Mouse (Mus musculus) hindbrain, embryonic 16.5 days (tissue): ENCODE data around the gene Arpc1b. TPM values are rescaled to one million over a fixed set of nuclear protein-coding genes. Genes with fewer than 3 reads are reported as not detected.
A peak's percentile ranks its signal among the peaks of the same experiment; 100 is the strongest.
"Not testable (repeated sequence)": the region's sequence is repeated elsewhere in the genome, so short reads cannot be mapped to it uniquely, and the experiment has no call there.

Source experiments
- ATAC-seq: fragments of 200-750 bp; cut with Nextera tagmentation; 2 replicates; pipeline ENCODE4 v1.8.0; 2017; ENCODE audit warnings: moderate TSS enrichment, moderate library complexity
- H3K27ac ChIP-seq: fragments of 300-500 bp; sonication (generic); 2 replicates; pipeline ENCODE4 v1.5.1; 2014; ENCODE audit warnings: low read depth, mild to moderate bottlenecking, control low read depth, low read length, moderate library complexity
- H3K27me3 ChIP-seq: fragments of 300-500 bp; sonication (generic); replicated peaks from 2 replicates; pipeline ENCODE4 v1.6.1; 2014; ENCODE audit warnings: low read length; ENCODE audit not compliant: control insufficient read depth, insufficient read depth
- H3K36me3 ChIP-seq: fragments of 300-500 bp; sonication (generic); 2 replicates; pipeline ENCODE4 v1.6.1; 2014; ENCODE audit warnings: mild to moderate bottlenecking, low read length, moderate library complexity, mixed read lengths; ENCODE audit not compliant: control insufficient read depth, insufficient read depth
- H3K4me1 ChIP-seq: fragments of 300-500 bp; sonication (generic); 2 replicates; pipeline ENCODE4 v1.6.1; 2014; ENCODE audit warnings: low read depth, low read length; ENCODE audit not compliant: control insufficient read depth, insufficient read depth
- H3K4me2 ChIP-seq: fragments of 300-500 bp; sonication (generic); 2 replicates; pipeline ENCODE4 v1.6.1; 2014; ENCODE audit warnings: mild to moderate bottlenecking, low read length, control low read depth, moderate library complexity
- H3K4me3 ChIP-seq: fragments of 300-500 bp; sonication (generic); 2 replicates; pipeline ENCODE4 v1.5.1; 2014; ENCODE audit warnings: mild to moderate bottlenecking, low read length, control low read depth, moderate library complexity
- H3K9ac ChIP-seq: fragments of 300-500 bp; sonication (generic); 2 replicates; pipeline ENCODE4 v1.6.1; 2014; ENCODE audit warnings: low read depth, mild to moderate bottlenecking, control low read depth, low read length, moderate library complexity
- H3K9me3 ChIP-seq: fragments of 300-500 bp; sonication (generic); 2 replicates; pipeline ENCODE4 v1.6.1; 2014; ENCODE audit warnings: mild to moderate bottlenecking, low read length, moderate library complexity; ENCODE audit not compliant: control insufficient read depth
- WGBS: fragments of 180-500 bp; shearing (Covaris S2); extraction: QIAGEN DNeasy Blood & Tissue Kit; methylation state at CpG from one replicate; pipeline ENCODE4 v1.1.7; 2014; 5-methylcytosine and 5-hydroxymethylcytosine counted together
- polyA plus RNA-seq: library from polyadenylated mRNA; unstranded; fragments of >200 nt; fragmentation: Nextera tagmentation; extraction: Ambion mirVana; gene quantifications from 2 replicates; pipeline ENCODE4 v1.2.1, GENCODE M21; 2015

The Arpc1b gene
- 72.7 and 84.8 TPM in 2 replicates for polyA plus RNA-seq

DNA sequence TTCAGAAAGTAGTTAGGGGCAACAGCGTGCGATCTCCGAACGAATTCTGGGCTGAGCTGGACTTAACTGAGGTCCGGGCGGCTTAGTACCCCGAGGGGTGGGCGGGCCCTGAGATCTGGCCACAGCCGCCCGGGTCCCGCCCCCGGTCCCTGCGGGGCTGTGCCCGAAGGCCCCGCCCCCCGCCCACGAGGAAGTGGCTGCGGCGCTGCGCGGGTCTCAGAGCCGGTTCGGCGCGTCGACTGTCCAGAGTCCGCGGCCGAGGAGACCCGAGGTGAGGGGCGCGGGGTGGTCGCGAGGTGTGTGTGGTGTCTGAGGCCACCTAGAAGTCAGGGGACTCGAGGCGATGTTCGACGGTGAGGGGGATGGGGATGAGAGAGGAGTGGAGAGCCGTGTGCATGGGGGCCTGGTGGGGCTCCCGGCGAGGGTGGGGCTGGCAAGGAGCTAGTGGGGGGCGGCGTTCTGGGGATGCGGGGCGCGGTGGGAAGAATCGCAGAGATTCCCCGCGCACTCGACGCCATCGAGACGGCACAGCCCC, at the start of gene Arpc1b:
Gene Arpc1b, plus strand, starts transcription at position 145 of the 535 bp plus-strand sequence.
- peak within 1 kb of the TSS; percentile 59 for H3K4me2 ChIP-seq
- peaks cover 9% of the 10 kb centered on the region for H3K4me1 ChIP-seq
- ATAC-seq, result peak; percentile 53
- H3K36me3 ChIP-seq, result peaks cover 10% of the 10 kb centered on the region
- no peaks in the 10 kb centered on the region for H3K9me3 ChIP-seq
- H3K27ac ChIP-seq, result peak within 1 kb of the TSS; percentile 19; the same call in 1 of the 2 replicates
- H3K4me3 ChIP-seq, result peak within 1 kb of the TSS; percentile 43
- under 1% methylated on average over 44 of the region's 53 CpGs for WGBS
- peaks cover 5% of the 10 kb centered on the region; the same call in 1 of the 2 replicates for H3K27me3 ChIP-seq
- peak within 1 kb of the TSS; percentile 65 for H3K9ac ChIP-seq

- Histone ChIP-seq H3K4me1 (no peaks in the 10 kb centered on the region), H3K4me2 (no peak overlapping the region), H3K36me3 (no peaks in the 10 kb centered on the region), H3K27ac (no peak overlapping the region), H3K9ac (no peak overlapping the region), H3K9me3 (no peaks in the 10 kb centered on the region), H3K27me3 (no peaks in the 10 kb centered on the region), H3K4me3 (no peak overlapping the region)
- WGBS, result 83% methylated on average over 1 of the region's 1 CpGs
- no peak for ATAC-seq
Observed at GRCm38 (mm10) chr5:145064765-145065340, 49.2 kb upstream of the Arpc1b start.

DNA sequence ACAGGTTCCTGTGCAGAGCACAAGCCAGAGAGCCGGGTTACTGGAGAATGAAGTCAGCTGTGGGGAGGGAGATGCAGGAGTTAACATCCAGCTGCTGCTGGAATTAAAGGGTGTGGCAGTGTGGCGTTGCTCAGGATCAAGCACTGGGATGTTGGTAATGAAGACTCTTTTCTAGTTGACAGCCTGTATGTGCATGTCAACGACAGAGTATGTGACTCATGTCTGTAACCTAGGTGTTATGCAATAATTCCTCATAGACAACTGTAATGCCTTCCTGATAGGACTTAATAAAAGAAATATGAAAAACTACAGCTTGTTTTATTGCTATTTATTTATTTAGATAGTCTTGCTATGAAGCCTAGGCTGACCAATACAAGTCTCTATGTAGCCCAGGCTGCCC, 45.2 kb upstream of the Arpc1b start:
- no peak for ATAC-seq
- Histone ChIP-seq H3K9me3 (no peaks in the 10 kb centered on the region), H3K27me3 (no peaks in the 10 kb centered on the region), H3K9ac (no peak overlapping the region), H3K36me3 (no peaks in the 10 kb centered on the region), H3K4me1 (no peaks in the 10 kb centered on the region), H3K4me3 (no peak overlapping the region), H3K27ac (no peak overlapping the region), H3K4me2 (no peak overlapping the region)
- WGBS, result 52% methylated on average over 3 of the region's 3 CpGs

DNA sequence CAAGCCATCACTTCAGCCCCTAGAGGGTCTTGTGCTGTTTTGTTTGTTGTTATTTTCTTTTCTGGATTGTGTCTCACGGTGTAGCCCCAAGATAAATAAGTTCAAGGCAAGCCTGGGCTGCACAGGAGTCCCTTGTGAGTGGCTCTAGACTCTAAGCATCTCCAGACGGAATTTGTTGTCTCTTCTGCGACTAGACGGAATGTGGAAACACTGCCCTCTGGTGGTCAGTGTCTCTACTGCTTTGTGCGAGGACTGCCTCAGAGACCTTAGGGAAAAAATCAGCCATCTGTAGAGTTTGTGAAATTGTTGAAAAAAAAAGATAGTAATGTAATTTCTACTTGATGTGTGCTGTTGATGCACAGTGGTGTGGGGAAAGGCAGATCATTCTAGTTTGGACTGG, 44.3 kb upstream of the Arpc1b start:
- Histone ChIP-seq H3K36me3 (no peaks in the 10 kb centered on the region), H3K27me3 (no peaks in the 10 kb centered on the region), H3K4me1 (no peaks in the 10 kb centered on the region), H3K27ac (no peak overlapping the region), H3K9me3 (no peaks in the 10 kb centered on the region), H3K9ac (no peak overlapping the region), H3K4me2 (no peak overlapping the region), H3K4me3 (no peak overlapping the region)
- ATAC-seq, result 0 out of 2 replicates have a peak, but pooled peaks have one; percentile 56
- WGBS, result 2% methylated on average over 5 of the region's 5 CpGs

GRCm38 (mm10) chr5:145071342-145071741, 42.7 kb upstream of the Arpc1b start:
- Histone ChIP-seq H3K9ac (no peak overlapping the region), H3K27ac (no peak overlapping the region), H3K4me3 (no peak overlapping the region), H3K36me3 (no peaks in the 10 kb centered on the region), H3K9me3 (no peaks in the 10 kb centered on the region), H3K4me2 (no peak overlapping the region), H3K27me3 (no peaks in the 10 kb centered on the region), H3K4me1 (no peaks in the 10 kb centered on the region)
- no peak for ATAC-seq
- 54% methylated on average over 6 of the region's 6 CpGs for WGBS

DNA sequence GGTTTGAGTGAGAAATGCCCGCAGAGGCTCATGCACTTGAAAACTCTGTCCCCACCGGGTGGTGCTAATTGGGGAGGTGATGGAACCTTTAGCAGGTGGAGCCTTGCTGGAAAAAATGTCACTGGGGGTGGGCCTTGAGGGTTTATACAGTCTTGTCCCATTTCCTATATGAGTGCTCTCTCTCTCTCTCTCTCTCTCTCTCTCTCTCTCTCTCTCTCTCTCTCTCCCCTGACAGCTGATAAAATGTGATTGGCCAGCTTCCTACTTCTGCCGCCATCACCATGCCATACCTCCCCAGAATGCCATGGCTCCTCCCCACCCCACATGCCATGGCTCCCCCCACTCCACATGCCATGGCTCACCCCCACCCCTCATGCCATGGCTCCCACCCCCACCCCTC, 38.9 kb upstream of the Arpc1b start:
- no peak overlapping the region for H3K4me2 ChIP-seq
- H3K27me3 ChIP-seq, result no peaks in the 10 kb centered on the region
- ATAC-seq, result no peak
- no peaks in the 10 kb centered on the region for H3K36me3 ChIP-seq
- WGBS, result 61% methylated on average over 3 of the region's 3 CpGs
- H3K27ac ChIP-seq, result no peak overlapping the region
- H3K4me1 ChIP-seq, result no peaks in the 10 kb centered on the region
- H3K9ac ChIP-seq, result no peak overlapping the region
- no peaks in the 10 kb centered on the region for H3K9me3 ChIP-seq
- H3K4me3 ChIP-seq, result no peak overlapping the region

GRCm38 (mm10) chr5:145081866-145082613, 32.0 kb upstream of the Arpc1b start:
- 89% methylated on average over 10 of the region's 10 CpGs for WGBS
- no peak overlapping the region for H3K9ac ChIP-seq

GRCm38 (mm10) chr5:145083201-145083600, 30.8 kb upstream of the Arpc1b start:
- ATAC-seq, result peak; percentile 38

More at GRCm38 (mm10) chr5:145081866-145082613, 32.0 kb upstream of the Arpc1b start:
- Histone ChIP-seq H3K27me3 (no peaks in the 10 kb centered on the region), H3K9me3 (no peaks in the 10 kb centered on the region), H3K27ac (no peak overlapping the region), H3K4me2 (no peak overlapping the region), H3K4me3 (no peak overlapping the region), H3K4me1 (peaks cover 11% of the 10 kb centered on the region), H3K36me3 (no peaks in the 10 kb centered on the region)
- ATAC-seq, result no peak

More at GRCm38 (mm10) chr5:145083201-145083600, 30.8 kb upstream of the Arpc1b start:
- not testable (repeated sequence) for H3K36me3 ChIP-seq, H3K9me3 ChIP-seq, H3K27me3 ChIP-seq
- Histone ChIP-seq H3K4me2 (peak overlapping the region; percentile 88), H3K4me3 (peak overlapping the region; percentile 94), H3K4me1 (peaks cover 11% of the 10 kb centered on the region), H3K27ac (peak overlapping the region; percentile 84), H3K9ac (peak overlapping the region; percentile 93)
- WGBS, result 51% methylated on average over 6 of the region's 6 CpGs
